Mouse (Mus musculus): ENCODE data around the gene Gm21885.

DNA sequence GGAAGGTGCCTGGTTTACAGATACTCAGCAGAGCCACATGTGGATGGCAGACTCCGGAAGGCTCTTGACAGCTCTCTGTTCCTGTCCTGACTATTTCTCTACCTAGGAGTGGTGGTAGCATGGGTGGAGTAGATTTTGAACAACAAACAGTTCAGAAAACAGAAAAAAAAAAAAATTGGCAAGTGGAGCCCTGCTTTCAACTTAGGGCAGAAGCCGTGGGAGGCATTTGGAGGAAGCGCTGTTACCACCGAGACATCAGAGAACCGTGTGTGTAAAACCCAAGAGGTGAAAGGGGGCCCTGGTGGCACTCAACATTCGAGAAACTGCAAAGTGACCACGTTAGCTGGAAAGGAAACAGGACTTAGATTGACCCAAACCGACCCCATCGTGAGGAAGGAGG, 28.5 kb upstream of the Gm21885 start:
- no peak for TF ChIP-seq POLR2A (IDR thresholded peaks at IDR 0.05; ENCODE audit: control insufficient read depth, extremely low read depth, insufficient read depth, low read length, poor library complexity)
- no peak for TF ChIP-seq CTCF (IDR thresholded peaks at IDR 0.05; ENCODE audit: borderline replicate concordance, control insufficient read depth, extremely low read depth, insufficient read depth, low read length, poor library complexity)
